Mouse (Mus musculus): Measurements from ENCODE around the gene Cav3.
A peak's percentile ranks its signal among the peaks of the same experiment; 100 is the strongest.

Cav3 gene

DNA sequence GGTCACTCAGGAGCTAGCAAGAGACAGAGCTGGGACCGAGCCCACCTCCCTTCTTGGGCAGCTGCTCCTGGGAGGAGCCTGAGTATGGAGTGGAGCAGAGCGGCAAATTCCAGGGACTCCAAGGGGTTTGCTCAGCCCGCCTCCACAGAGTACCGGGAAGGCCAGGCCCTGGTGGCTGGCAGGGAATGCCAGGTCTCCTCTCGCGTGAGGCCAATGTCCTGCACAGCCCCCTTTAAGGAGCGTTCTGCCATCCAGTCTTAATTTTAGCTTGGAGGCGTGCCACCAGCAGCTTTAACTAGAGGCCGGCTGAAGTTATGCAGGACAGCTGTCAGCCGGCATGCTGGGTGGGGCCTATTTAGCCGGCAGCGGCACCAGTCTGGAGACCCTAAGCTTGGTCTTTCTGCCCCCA lies at the start of gene Cav3:
Gene Cav3 (plus strand): TSS at position 165 of the 409 bp plus-strand sequence.
- peak; percentile 84 for DNase-seq (ENCODE audit: low read depth, low spot score)

DNA sequence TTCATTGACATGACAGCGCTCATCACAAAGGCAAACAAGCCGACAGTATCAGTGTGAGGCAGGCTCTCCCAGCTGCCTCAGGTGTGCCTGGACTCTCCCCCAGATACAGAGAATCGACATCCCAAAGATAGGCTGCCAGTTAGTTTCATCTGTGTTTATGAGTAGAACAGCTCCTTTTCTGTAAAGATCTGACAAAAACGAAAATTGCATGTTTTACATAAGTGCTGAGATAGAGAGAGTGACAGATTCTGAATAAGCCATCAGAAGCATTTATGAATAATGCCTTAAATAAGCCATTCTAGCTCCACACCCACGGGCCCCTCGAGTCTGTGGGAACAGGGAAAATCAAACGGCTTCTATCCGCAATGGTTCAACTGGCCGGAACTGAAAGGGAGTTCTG lies 40.0 kb upstream of the Cav3 start:
- no peak for DNase-seq (ENCODE audit: low read depth, low spot score)

- DNase-seq (ENCODE audit: low read depth, low spot score) = no peak
Measured at GRCm38 (mm10) chr6:112420883-112421282, 38.4 kb upstream of the Cav3 start.

- no peak for DNase-seq (ENCODE audit: low read depth, low spot score)
Measured at GRCm38 (mm10) chr6:112423746-112424501, 35.4 kb upstream of the Cav3 start.

- DNase-seq (ENCODE audit: low read depth, low spot score) = no peak
Measured at GRCm38 (mm10) chr6:112426018-112426732, 33.1 kb upstream of the Cav3 start.

- DNase-seq (ENCODE audit: low read depth, low spot score) = no peak
Measured at GRCm38 (mm10) chr6:112445675-112446074, 13.6 kb upstream of the Cav3 start.

DNA sequence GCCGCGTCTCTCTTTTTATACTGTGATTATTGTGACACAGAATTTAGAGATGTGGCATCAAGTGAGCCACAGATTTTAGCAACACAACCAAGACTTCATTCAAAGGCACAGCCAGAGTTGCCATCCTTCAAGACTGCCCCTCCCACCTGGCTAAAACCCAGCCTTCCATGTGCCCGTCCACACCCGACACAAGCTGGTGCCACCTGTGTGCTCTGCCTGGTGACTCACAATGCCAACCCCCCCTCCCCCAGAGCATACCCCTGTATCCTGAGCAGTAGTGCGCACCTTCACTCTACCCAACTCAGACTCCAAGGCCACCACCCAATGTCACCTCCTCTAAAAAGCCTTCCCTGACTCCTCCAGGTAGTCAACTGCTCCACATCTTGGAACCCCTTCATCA lies 2.2 kb downstream of the Cav3 start:
- no peak for DNase-seq (ENCODE audit: low read depth, low spot score)

DNA sequence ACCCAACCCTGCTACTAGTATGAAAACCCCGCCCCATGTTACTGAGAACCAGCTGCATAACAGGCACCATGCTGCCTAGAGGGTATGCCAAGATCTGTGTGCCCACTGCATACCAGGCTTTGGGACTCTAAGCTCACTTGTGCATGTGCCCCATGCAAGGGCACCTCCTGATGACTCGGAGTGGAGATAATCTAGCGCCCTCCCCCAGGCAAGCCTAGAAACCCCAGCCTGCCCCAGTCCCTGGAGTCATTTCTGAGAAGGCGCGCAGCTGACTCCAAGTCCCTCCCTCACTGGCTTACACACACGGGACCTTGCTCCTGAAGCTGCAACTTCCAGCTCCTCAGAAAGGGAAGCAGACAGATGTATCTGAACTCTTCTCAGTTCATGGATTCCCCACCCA lies 4.0 kb downstream of the Cav3 start:
- DNase-seq (ENCODE audit: low read depth, low spot score) = peak; percentile 50

GRCm38 (mm10) chr6:112465441-112465840 lies 6.1 kb downstream of the Cav3 start:
- DNase-seq (ENCODE audit: low read depth, low spot score) = peak; percentile 29

GRCm38 (mm10) chr6:112466001-112466400 lies 6.7 kb downstream of the Cav3 start:
- no peak for DNase-seq (ENCODE audit: low read depth, low spot score)

DNA sequence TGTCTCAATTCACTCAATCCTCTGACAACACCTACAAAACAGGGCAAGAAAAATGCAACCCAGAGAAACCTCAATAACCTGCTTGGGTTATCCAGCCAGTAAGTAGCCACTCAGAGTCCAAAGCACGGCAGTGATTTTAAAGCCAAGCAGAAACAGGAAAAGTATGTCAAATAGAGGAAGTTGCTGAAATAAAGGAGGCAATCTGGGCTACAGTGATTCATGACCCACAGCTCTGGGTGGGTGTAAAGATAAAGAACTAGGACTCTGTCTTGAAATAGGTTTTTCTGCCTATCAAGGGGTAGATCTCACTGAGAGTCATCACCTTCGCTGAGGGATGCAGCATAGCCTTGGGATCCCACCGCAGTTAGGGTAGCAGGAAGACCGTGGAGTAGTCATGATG lies 12.3 kb downstream of the Cav3 start:
- no peak for DNase-seq (ENCODE audit: low read depth, low spot score)

GRCm38 (mm10) chr6:112479861-112480260 lies 20.6 kb downstream of the Cav3 start:
- DNase-seq (ENCODE audit: low read depth, low spot score) = no peak

- no peak for DNase-seq (ENCODE audit: low read depth, low spot score)
Measured at GRCm38 (mm10) chr6:112484316-112484715, 25.0 kb downstream of the Cav3 start.

DNA sequence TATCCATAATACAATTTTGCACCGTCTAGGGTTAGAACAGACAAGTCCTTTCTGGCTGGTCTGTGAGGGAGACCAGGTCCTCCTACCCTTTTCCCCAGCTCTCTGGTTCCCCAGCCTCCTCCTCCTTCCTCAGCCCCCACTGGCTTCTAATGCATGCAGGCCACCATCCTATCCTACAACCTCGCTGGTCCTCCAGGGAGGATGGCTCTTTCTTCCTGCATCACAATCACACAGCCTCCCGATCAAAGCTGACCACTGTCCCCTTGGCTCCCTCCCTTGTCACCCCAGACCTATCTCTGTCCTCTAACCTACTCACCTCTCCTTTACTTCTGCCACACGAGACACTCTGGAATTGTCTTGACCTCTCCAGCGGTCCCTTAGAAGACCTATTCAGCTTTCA lies 28.7 kb downstream of the Cav3 start:
- no peak for DNase-seq (ENCODE audit: low read depth, low spot score)

DNA sequence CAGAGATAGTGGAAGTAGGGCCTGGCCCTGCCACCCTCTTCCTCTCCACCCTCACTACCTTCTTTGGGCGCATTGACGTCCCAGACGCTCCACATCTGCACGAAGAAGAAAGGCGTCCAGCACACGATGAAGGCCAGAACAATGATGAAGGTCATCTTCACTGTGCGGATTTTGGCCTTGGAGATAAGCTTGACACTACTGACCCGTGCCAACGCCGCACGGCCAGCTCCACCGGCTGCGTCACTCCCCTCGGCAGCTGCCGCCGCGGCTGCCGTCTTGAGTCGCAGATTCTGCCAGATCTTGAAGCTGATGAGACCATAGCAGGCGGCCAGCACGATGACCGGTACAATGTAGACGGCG lies 29.5 kb downstream of the Cav3 start:
- DNase-seq (ENCODE audit: low read depth, low spot score) = no peak

GRCm38 (mm10) chr6:112489181-112489909 lies 30.0 kb downstream of the Cav3 start:
- DNase-seq (ENCODE audit: low read depth, low spot score) = no peak

- DNase-seq (ENCODE audit: low read depth, low spot score) = no peak
Measured at GRCm38 (mm10) chr6:112489910-112490559, 30.7 kb downstream of the Cav3 start, which contains the start of gene Oxtr. TSS of gene Oxtr (minus strand) at chr6:112489943.

DNA sequence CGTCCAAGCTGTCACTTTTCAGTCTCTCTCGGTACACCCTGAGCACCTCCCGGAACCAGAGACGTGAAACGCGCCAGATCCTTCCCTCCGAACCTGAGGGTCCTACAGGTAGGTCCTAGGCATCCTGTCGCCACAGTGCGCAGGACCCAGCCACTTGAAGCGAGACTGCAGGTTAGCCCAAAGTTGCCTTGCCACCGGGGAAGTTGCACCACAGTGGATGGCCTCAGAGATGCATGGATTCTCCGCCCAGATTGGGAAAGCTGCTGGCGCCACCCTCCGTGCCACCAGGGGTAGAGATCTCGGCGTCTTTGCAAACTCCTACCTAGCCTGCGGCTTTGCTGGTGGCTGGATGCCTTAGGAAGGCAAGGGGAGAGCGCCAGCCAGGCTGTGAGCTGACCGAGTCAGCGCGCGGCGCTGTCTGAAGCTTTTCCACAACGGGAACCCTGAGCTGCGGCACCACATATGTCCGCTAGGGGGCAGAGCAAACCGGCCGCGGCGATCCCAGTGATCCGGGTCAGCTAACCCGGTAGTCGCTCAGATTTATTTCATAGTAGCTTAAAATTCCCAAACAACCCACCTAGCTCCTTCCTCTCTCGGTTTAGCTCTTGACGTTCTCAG lies 31.4 kb downstream of the Cav3 start:
- DNase-seq (ENCODE audit: low read depth, low spot score) = peak; percentile 54

DNA sequence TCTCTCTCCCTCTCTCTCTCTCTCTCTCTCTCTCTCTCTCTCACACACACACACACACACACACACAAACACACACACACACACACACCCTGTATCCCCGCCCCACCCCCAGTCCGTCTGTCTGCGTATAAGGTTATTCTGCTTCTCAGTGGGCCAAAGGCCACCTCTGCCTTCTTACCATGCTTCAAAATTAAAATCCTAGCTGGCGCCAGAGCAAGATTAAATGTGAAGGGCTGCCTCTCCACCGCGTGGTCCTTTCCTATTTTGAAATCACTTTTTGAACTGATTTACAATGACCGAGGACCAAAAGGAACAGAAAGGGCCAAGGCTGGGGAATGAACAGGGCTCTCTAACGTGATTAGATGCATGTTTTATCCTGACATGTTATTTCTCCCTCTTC lies 32.2 kb downstream of the Cav3 start:
- no peak for DNase-seq (ENCODE audit: low read depth, low spot score)

DNA sequence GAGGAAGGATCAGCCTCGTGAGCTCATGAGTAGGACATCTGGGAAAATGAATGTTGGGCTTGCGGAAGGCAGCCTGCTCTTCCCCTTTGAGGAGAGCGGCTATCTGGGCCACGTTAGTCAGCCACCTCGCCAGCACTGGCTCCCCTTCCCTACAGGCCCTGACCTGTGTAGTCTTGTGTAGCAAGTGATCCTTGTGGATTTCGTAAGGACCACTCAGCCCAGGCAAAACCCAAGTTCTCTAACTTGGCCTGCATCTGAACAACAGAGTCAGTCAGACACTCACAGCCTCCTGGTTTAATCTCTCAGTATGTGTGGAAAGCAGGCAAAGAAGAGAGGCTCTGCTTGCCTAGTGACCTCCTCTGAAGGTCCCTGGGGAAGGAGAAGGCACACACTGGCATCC lies 33.4 kb downstream of the Cav3 start:
- no peak for DNase-seq (ENCODE audit: low read depth, low spot score)

DNA sequence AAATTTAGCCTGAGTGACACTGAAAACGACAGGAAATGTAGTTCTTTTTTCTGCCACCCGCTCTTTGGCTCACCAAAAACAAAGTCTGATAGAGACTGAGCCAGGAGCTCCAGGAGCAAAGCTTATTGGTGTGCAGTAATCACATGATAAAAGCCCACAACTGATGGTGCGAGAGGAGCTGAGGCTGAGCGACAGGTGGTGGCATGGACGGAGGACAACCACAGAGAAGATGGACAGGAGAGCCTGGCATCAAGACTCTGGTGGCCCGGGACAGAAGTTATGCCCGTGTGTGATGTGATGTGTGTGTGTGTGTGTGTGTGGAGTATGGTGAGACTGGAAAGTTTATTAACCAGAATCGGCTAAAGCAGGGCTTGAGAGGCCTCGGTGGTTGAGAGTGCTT lies 34.1 kb downstream of the Cav3 start:
- DNase-seq (ENCODE audit: low read depth, low spot score) = no peak
